In genomic region chr12:73705097-73705690, GRCm38 (mm10) we compare ENCODE assay signal across 8 mouse cellular contexts.
DNase-seq lines count a peak whose midpoint lies in the region; ATAC-seq and TF ChIP-seq lines count a peak whose summit lies in the region.

No protein-coding gene starts in this region.

- H3K9me3 ChIP-seq in kidney, embryonic 14.5 days (ENCODE audit: control insufficient read depth, low read length): no peaks in the 10 kb centered on the region
- no peaks in the 10 kb centered on the region for H3K9me3 ChIP-seq in E14TG2a.4 (ENCODE audit: low read length)
- no peaks in the 10 kb centered on the region for H3K9me3 ChIP-seq in forebrain, embryonic 16.5 days (ENCODE audit: control insufficient read depth, low read length)

- no peak overlapping the region for H3K27ac ChIP-seq in kidney, embryonic 14.5 days (ENCODE audit: low read depth, low read length)
- no peak overlapping the region for H3K27ac ChIP-seq in forebrain, embryonic 16.5 days (ENCODE audit: low read length)

- WGBS in kidney, embryonic 14.5 days: 36% methylated on average over 7 of the region's 7 CpGs
- WGBS in forebrain, embryonic 16.5 days: 43% methylated on average over 7 of the region's 7 CpGs

- peak; percentile 53 for TF ChIP-seq CTCF in E14TG2a.4 (conservative IDR thresholded peaks at IDR 0.05; ENCODE audit: low read length)

- H3K27me3 ChIP-seq in kidney, embryonic 14.5 days (ENCODE audit: control insufficient read depth, insufficient read depth, low read length): no peaks in the 10 kb centered on the region
- H3K27me3 ChIP-seq in E14TG2a.4 (ENCODE audit: insufficient read depth, low read length): peaks cover 7% of the 10 kb centered on the region
- no peaks in the 10 kb centered on the region for H3K27me3 ChIP-seq in forebrain, embryonic 16.5 days (replicated peaks; ENCODE audit: control insufficient read depth, insufficient read depth, low read length)

- H3K4me2 ChIP-seq in kidney, embryonic 14.5 days (replicated peaks; ENCODE audit: low read depth, low read length): no peak overlapping the region
- H3K4me2 ChIP-seq in forebrain, embryonic 16.5 days (ENCODE audit: low read length): no peak overlapping the region

- no peaks in the 10 kb centered on the region for H3K36me3 ChIP-seq in kidney, embryonic 14.5 days (ENCODE audit: control insufficient read depth, insufficient read depth, low read length)
- H3K36me3 ChIP-seq in E14TG2a.4 (ENCODE audit: insufficient read depth, low read length): no peaks in the 10 kb centered on the region
- H3K36me3 ChIP-seq in forebrain, embryonic 16.5 days (ENCODE audit: control insufficient read depth, insufficient read depth): no peaks in the 10 kb centered on the region

- no peak for ATAC-seq in kidney, embryonic 14.5 days (ENCODE audit: low FRiP score, low TSS enrichment)
- ATAC-seq in forebrain, embryonic 16.5 days: peak; percentile 45; the same call in 1 of the 2 replicates
- ATAC-seq in megakaryocyte progenitor cell, adult 5-6 weeks (replicated peaks; ENCODE audit: poor library complexity): peak; percentile 65

- no peak overlapping the region for H3K9ac ChIP-seq in kidney, embryonic 14.5 days (ENCODE audit: low read depth, low read length)
- H3K9ac ChIP-seq in forebrain, embryonic 16.5 days (replicated peaks; ENCODE audit: low read depth, low read length): no peak overlapping the region

- DNase-seq in kidney, adult 11 months: peak; percentile 28
- DNase-seq in c-Kit-positive CD71-positive TER-119-positive erythroid progenitor cells, embryonic 14.5 days (ENCODE audit: low spot score): peak; percentile 3
- peak; percentile 60 to 81 for DNase-seq in kidney, postnatal 25 days
- peak; percentile 76 for DNase-seq in right cerebral cortex, postnatal 4 days

- H3K4me3 ChIP-seq in kidney, embryonic 14.5 days (ENCODE audit: low read length): no peak overlapping the region
- H3K4me3 ChIP-seq in E14TG2a.4 (replicated peaks; ENCODE audit: low read length): no peak overlapping the region
- no peak overlapping the region for H3K4me3 ChIP-seq in forebrain, embryonic 16.5 days (replicated peaks; ENCODE audit: low read length)

- peaks cover 5% of the 10 kb centered on the region; the same call in 1 of the 2 replicates for H3K4me1 ChIP-seq in kidney, embryonic 14.5 days (ENCODE audit: control insufficient read depth, insufficient read depth, low read length)
- no peaks in the 10 kb centered on the region for H3K4me1 ChIP-seq in E14TG2a.4 (replicated peaks; ENCODE audit: low read depth, low read length)
- 0 out of 2 replicates have a peak, but pooled peaks cover 3% of the 10 kb centered on the region for H3K4me1 ChIP-seq in forebrain, embryonic 16.5 days (replicated peaks; ENCODE audit: control insufficient read depth, insufficient read depth, low read length)

Comparison
In these comparisons a context has a peak if more than half of its experiments do, and no peak if none do; other contexts are left out.
1. DNase-seq: peak in every context shown above with its lines; median percentile 76 in right cerebral cortex, postnatal 4 days; 70 in kidney, postnatal 25 days; 28 in kidney, adult 11 months; 3 in c-Kit-positive CD71-positive TER-119-positive erythroid progenitor cells, embryonic 14.5 days.